Mouse (Mus musculus) CD4-positive, CD25-positive, alpha-beta regulatory T cell, adult 4 months (primary cell): ENCODE measurements around the gene Axdnd1. TPM values are rescaled to one million over a fixed set of nuclear protein-coding genes. Genes with fewer than 3 reads are reported as not detected.
"Not testable (repeated sequence)": the region's sequence is repeated elsewhere in the genome, so short reads cannot be mapped to it uniquely, and the experiment has no call there.

Experiments
- ATAC-seq: one replicate; pipeline ENCODE4 v1.8.0; 2017
- polyA plus RNA-seq, 2 experiments: library from polyadenylated mRNA; unstranded; fragments of 100-300 nt; shearing (Covaris generic); gene quantifications; one replicate each; pipeline ENCODE4 v1.2.1; 2017

The Axdnd1 gene
- polyA plus RNA-seq, 2 experiments from 2014 or later, result 0.93 to 1.2 TPM

DNA sequence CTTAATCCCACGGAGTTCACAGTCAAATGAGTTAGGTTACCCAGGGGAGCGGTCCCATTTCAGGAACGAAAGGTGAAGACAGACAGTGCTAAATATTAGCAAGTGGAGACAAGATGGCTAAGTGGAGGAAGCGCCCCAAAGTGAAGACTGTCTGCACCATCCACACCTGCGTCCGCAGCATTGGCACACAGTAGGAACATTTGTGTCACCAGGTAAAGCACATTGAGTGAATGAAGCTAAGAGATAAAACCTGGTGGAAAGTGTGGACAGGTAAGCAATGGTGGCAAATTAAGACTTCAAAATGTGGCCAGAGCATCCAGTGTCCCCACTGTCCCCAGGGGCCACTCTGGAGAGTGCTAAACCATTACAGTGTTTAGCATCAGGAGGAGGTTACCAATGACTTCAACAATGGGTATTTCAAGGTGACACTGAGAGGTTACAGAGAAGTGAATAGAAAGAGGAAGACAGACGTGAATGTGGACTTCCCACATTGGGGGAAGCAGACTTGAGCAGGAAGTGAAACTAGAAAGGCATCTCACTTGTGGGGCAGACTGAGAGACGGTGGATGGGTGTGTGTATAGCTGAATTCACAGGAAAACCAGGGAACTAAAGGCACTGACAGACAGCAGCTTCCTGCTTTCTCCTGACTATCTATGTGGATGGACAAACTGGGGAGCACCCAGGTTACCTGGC is 16.2 kb upstream of the Axdnd1 start:
- ATAC-seq, result peak; percentile 76

DNA sequence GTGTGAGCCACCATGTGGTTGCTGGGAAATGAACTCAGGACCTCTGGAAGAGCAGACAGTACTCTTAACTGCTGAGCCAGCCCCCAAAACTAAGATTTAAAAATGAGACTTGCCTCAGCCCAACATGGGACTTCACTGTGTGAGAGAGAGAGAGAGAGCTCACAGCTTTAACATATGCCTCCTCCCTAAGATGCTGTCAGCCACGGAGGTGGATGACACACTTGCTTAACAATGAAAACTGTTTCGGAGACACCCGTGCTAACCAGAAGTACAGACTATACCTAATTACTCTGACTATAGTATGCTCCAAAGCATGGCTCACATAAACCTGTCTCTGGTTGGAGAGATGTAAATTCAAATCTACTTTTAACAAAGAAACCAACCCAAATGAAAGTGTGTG is 12.5 kb upstream of the Axdnd1 start:
- no peak for ATAC-seq

DNA sequence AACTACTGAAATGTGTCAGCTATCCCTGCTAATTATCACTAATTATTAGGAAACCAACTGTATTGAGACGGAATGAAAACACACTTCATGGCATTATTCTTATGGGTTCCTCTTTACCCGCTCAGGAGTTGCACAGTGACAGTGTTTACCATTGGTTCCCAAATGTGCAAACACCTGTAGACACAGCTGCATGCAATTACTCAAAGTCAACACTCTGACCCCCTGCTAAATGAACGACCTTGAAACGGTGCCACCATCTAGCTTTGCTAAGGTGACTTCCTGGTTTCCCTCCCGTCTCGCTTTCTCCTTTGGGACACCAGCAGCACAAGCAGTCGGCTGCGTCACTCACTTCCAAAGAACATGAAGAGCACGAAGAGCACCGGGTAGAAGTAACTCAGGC is 11.5 kb upstream of the Axdnd1 start:
- no peak for ATAC-seq

DNA sequence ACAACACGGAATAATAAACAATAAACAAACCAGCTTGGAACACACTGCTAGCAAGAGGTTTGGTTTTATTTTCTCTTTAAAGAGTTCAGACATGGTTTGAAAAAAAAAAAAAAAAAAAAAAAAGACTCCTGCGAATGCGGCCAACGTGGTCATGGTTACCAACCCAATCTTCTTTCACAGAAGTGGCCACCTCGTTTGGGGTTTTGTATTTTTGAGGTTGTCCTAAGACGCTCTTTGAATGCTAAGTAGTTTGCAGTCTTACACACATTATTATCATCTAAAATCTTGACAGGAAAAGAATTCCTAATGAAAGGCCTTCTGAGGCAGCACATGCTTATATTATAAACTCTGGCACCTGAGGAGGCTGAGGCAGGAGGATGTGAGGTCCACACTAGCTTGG is 7.5 kb upstream of the Axdnd1 start:
- ATAC-seq, result no peak

DNA sequence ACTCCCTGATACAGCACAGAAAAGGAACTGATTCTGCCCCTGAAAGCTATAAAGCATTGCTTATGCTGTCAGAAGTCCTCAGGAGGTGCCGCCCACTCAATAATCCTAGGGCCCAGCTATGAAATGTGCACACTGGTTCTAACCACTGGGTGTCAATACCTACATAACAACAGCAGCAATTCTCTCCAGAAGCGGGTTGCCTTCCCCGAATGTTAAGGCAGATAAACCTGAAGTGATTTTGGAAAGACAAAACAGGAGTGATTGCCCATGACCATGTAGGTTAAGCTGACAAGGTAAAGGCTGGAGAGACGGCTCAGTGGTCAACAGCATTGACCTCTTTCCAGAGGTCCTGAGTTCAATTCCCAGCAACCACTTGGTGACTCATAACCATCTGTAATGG is 4.8 kb upstream of the Axdnd1 start:
- no peak for ATAC-seq

DNA sequence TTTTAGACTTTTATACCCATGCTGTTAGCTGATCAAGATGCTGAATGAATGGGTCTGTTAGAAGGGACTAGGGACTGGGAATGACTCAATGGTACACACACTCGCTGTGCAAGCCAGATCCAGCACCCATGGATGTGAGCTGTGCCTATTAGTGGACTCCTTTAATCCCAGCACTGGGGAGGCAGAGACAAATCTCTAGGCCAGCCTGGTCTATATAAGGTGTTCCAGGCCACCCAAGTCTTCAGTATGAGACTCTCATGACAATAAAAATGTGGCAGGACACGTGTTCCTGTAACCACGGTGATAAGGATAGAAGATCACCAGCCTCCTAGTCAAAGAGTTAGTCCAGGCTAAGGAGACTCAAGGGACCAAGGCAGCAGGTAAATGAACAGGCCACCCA is 3.1 kb upstream of the Axdnd1 start:
- ATAC-seq, result no peak

DNA sequence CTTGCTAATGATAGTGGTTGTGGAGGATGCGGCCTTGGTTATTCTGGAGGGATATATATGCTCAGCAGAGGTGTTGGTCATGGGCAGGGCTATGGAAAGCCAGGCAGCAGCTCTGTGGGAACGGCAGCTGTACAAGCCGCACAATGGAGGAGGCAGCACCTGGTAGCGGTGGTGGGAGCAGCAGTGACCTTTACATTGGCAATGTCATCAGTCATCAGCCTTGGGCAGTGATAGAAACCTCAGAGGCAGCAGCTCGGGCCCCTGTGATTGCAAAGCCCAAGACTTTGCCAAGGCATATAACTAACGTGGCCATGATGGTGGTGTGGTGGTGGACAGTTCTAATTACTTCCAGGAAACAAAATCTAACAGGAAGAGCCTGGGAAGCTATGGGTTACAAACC is 2.5 kb upstream of the Axdnd1 start:
- ATAC-seq, result no peak

DNA sequence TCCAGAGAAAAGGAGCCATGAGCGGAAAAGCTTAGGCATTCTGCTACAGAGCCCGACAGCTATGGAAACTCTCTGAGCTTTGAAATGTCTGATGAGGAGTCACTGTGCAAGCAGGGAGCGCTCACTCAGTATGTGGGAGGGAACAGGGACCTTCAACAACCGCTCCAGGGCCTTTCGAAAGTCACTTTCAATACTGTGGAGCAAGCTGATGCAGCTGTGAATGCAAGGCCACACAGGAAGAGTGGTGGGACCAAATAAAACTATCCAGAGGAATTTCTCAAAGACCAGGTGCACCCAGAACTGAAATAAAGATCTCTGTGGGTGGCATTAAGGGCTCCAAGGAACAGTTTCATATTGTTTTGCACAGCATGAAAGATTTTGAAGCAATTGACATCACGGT is 1.9 kb upstream of the Axdnd1 start:
- ATAC-seq, result no peak

DNA sequence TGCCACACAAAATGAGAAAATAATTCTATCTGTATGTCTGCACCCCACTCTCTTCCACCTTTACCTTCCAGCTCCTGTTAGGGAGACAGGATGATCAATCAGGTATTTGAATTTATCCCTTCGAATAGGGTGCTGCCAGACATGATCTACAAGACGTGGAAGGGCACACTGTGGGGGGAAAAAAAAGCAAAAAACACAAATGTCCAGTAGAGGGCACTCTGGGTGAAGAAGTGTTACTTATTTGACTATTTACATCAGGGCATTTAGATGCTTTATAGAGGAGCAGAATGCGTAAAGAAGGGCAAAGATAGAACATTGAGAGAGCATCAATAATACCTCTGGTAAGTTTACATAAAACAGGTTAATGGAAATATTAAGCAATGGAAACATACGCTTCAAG is 2.8 kb downstream of the Axdnd1 start:
- ATAC-seq, result peak; percentile 40

DNA sequence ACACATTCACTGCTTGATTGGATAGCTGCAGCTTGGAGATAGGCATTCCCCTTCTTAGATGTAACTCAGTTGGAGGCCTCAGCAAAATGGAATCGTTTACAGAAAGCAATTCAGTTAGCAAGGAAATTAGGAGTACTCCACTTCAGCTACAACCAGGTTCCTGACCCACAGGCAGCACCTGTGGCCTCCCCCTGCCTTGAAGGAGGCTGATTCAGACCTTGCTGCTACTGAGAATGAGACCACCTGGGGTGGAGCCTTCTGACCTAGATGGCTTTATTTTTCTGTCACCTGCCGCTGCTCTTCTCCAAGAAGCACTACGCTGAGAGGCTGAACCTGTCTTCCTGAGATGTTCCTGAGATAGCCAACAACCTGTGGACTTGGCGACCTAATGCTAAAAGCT is 12.4 kb downstream of the Axdnd1 start:
- ATAC-seq, result peak; percentile 17

DNA sequence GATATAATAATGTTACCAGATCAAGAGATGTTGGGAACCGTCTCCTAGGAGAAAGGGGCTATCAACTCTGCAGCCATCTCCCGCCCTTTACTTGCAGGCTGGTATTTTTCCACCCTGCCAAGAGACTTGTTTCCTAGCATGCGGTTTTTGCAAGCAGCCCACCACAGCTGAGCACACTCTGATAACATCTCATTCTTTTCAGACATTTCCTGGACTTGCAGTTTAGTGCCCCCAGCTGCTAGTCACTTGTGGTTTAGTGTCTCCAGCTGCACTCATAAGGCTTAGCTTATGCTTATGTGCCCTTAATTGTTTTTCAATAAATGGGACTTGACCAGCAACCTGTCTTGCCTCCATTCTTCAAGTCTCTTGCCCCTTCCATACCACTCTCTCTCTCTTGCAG is 13.0 kb downstream of the Axdnd1 start:
- ATAC-seq, result peak; percentile 82

DNA sequence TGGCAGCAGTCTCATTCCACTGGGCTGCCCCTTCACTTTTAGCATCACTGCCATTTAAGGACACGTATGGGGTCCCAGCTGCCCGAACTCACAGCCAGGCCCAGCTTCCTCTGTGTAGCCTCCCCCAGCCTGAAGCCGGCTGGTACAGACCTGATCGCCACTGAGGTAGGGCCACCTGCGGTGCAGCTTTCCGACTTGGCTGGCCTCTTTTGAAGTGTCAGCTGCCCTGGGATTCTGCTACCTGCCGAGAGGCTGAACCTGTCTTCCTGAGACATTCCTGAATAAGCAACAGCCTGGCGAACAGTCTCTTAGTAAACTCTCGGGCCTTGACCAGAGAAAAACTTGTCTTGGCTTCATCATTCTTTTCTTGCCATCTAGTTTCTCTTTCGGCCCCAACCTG is 17.7 kb downstream of the Axdnd1 start:
- ATAC-seq, result no peak

DNA sequence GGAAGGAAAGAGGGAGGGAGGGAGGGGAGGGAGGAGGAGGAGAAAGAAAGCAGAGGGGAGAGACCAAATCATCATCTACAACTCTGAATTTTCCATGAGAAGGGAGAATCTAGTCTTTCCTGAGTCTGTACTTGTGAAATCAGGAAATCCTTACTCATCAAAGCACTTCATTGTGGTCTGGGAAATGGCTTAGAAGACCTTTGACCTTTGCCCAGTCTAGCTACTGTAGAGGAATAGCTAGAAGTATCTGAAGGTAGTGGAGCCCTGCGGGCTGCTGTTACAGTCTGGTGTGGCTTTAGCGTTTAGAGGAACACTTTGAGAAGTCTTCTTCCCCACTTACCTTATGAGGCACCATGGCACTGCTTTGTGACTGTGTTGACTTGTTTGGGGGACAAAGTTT is 18.5 kb downstream of the Axdnd1 start:
- ATAC-seq, result no peak

DNA sequence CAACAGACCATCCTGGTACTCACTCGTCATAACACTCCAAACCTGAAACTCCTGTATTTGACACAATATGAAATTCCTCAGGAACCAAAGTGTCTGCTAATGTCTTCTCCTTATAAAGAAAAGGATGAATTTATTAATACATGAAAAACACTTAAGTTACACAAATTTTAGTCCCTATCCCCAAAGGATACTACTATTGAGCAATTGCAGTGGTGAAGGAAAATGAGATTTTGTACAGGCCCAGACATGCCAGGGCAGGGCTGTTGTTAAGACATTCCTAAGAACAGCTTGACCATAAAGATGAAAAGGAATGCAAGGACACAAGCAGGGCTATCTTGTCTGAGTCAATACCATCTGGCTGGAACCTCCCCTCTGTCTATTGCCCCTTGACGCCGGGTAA is 20.8 kb downstream of the Axdnd1 start:
- ATAC-seq, result not testable (repeated sequence)

DNA sequence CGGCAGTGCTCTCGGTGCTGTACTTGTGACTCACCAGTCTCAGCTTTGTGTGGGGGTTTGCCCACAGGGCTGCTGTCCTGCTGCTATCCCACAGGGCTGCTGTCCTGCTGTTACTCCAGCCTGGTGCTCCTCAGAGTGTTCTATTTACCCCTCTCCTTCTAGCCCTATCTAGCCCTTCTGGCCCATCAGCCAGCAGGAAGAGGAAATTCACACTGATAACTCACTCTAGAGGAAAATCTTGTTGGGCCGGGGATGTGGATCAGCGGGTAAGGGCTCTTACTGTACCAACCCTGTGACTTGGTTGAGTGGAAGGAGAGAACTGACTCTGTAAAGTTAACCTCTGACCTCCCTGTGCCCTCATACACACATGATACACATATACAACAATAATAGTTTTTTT is 27.8 kb downstream of the Axdnd1 start:
- no peak for ATAC-seq

DNA sequence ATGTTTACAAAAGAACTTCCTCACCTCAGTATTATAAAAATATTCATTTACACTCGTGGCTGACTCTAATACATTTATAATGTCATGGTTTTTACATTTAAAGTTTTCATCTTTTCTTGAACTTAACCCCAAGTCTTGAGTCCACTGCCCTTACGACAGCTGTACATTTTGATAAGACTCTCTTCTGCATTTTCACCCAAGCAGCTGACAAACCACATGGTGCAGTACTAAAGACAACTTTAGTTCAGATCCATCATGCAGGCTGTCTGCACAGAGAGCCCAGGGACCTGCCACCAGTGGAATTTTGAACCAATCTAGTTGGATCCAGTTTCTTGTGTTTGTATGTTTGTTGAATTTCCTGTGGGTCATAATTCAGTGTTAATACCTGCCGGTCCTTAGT is 34.1 kb downstream of the Axdnd1 start:
- ATAC-seq, result no peak

DNA sequence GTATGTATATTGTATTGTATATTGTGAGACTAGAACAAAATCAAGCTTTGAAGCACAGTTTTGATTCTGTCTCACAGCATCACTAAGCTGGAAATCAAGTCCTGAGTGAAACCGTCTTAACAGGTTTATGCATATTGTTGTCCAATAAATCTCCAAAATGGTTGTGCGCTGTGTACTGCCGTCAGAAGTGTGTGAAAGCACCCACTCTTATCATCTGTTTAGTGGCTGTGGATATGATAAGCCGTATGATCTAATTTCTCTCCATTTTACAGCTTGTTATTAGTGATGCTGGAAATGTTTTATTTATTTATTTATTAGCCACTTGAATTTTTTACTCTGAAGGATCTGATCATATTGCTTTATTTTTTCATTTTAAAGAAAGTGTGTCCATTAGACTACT is 34.7 kb downstream of the Axdnd1 start:
- ATAC-seq, result no peak

DNA sequence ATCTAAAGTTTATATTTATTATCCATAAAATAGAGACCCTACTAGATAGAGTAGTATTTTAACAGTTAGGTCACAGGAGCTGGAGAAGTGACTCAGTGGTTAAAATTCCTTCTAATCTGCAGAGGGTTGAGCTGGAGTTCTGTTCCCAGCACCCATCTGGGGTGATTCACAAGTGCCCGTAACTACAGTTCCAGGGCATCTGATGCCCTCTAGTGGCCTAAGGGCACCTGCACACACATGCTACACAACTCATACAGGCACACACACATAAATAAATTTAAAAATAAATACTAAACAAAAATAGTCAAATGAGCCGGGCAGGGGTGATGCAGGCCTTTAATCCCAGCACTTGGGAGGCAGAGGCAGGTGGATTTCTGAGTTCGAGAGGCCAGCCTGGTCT is 39.7 kb downstream of the Axdnd1 start:
- no peak for ATAC-seq

DNA sequence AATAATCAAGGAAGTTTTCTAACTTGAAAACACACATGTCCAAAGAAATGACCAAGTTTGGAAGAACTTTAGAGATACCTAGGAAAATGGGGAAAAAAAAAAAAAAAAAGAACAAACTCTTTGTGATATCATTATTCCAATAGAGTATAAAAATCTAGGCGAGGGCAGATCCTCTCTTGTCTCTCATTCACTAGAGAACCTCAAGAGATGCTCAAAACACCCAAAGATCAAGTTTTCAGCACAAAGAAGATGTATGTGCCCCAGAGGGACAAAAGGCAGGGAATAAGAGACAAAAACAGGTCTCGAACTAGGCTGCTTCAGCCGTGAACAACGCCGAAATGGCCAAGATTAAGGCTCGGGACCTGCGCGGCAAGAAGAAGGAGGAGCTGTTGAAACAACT is 55.2 kb downstream of the Axdnd1 start, which contains the start of gene Gm2000:
Gene Gm2000 (plus strand): TSS at position 301 of the 400 bp plus-strand sequence.
- ATAC-seq, result no peak

DNA sequence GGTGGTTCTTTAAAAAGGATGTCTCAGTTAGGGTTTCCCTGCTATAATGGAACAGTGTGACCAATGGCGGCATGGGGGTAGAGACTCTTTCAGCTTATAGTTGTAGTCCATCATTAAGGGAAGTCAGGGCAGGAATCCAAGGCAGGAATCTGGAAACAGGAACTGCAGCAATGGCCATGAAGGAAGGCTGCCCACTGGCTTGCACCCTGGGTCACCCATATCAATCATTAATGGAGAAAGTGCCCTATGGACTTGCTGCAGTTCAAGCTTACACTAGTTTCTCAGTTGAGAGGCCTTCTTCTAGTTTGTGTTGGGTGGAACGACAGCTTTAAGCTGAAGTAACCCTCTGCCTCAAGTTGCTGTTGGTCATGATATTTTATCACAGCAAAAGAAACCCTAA is 68.5 kb downstream of the Axdnd1 start:
- ATAC-seq, result no peak

DNA sequence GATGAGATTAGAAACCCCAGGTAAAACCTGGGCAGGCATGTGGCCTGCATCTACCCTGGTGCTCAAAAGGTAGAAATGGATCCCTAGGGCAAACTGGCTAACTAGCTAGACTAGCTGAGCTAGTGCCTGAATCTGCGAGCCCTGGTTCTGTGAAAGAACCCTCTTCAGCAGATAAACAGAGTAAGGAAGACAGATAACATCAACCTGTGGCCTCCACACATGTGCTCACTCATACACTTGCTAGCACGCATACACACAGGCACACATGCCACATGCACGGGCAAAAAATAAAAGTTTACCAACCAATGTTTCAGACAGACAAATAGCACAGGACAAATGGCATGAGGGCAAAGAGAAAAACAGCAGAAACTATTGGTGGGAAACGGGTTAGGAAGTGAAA is 70.5 kb downstream of the Axdnd1 start:
- ATAC-seq, result no peak

DNA sequence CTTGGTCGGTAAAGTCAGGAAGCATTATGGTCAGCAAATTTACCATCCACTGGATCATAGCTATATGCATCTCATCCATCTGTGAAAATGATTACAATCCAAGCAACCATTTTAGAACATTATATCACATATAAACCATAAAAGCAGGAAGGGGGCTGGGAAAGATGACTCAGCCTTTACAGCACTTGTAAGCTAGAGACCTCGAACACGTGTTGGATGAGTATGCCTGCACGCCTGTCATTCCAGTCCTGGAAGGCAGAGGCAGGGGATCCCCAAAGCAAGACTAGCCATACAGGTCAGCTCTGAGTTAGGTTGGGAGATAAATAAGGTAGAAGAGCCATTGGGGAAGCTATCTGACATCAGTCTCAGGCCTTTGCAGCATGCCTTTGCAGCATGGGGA is 71.9 kb downstream of the Axdnd1 start:
- no peak for ATAC-seq

DNA sequence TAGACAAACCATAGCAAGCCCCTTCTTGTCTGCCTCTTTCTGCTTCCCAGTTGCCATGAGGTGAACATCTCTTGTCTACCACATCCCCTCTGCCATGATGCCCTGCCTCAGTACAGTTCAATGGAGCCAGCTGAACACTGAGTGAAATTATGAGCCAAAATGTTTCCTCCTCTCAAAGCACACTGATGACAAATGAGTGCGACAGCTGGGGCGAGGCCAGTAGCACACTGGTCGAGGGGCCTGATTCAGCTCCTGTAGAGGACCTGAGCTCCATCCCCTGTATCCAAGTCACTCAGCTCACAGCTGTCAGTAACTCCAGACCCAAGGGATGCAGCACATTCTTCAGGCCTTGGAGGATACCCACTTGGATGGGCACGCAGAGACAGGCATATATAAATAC is 75.3 kb downstream of the Axdnd1 start:
- ATAC-seq, result no peak

DNA sequence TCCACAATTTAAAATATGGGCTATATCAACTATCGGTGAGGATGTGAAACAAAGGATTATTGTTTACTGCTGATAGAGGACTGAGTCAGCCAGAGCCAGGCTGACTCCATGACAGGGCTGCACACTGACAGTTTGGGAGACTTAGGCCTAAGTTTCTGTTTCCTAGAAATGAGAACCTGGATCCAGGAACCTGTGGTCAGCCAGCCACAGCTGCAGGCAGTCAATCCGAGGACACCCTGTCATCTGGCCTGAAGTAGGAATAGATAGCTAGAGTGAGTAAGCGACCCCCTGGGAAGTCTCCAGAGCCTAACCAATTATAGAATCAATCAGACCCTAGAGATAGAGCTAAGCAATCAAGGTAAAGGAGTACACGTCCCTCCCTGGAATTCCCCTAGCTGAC is 76.5 kb downstream of the Axdnd1 start:
- no peak for ATAC-seq

DNA sequence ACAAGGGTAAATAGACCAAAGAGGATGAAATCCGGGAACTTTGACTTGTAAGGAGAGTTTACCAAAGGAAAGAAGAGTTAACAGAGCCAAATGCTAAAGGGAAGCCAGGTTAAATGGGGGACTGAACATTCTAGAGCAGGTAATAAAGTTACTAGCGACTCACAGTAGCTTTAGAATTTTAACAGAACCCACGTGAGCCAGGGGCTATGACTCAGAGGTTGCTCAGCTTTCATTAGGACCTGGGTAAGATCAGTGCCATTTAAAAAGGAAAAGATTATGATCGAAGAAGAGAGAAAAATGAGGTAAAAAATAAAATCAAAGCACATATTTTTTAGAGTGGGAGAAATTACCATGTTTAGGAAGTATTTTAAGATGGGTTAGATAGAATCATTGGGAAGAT is 80.1 kb downstream of the Axdnd1 start:
- ATAC-seq, result no peak
